Mouse (Mus musculus): ENCODE measurements around the gene Ptpn13.

The Ptpn13 gene

DNA sequence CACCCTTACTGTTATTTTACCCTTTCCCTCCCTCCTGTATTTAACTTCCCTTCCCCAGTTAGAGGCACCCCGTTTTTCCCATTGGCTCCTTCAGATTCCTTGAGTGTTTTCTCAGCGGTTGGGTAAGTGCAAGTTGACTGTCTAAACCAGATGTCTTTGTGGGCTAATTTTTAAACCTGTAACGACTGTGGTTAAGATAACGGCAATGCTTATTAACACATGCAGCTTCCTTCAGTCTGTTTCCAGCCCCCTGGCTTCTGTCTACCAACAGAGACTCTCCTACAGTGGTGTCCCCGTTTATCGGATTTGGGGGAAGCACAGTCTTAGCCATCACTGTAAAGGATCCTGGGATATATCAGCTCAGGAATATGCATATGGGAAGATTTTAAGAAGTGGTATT is 35.9 kb downstream of the Ptpn13 start:
- no peak for DNase-seq

DNA sequence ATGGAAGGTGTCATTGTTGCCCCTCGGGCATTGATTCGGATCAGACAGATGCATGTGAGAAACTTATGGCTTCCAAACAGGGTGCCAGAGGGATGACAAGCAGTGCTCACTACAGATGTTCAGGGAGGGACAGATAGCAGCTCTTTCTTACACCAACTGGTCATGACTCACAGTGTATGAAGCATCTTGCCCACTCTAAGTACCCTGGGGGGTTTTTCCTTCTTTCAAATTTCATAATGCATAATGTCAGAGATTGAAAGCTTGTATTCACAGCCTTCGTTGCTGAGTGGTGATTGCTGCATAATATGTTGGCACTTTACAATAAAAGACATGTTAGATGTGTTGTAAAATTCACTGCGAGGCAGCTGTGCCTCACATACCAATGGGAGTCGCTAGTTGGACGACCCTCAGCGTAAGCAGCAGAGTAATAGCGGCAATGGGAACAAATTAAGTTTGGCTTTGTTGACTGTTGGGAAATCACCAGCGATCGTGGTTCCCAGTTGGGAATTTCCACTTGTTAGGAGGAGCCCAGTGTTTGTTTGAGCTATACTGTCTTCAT is 38.7 kb downstream of the Ptpn13 start:
- DNase-seq: no peak

DNA sequence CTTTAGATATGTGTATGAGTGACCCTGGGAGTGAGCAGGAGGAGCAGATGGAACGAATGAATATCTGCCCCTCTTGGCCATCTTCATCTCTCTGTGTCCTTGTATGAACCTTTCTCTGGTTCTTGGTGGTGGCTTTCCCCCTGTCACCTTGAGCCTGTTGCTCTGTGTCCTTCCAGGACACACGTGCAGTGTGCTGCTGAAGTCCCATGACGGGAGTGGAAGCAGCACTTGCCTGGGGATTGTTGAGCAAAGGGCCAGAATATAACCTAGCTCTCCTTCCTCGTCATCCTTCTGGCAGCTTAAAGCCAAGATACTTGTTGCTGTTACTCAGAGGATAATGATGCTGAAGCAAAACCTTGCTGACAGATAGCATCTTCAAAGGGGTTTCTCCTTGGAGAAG is 39.3 kb downstream of the Ptpn13 start:
- DNase-seq: no peak

DNA sequence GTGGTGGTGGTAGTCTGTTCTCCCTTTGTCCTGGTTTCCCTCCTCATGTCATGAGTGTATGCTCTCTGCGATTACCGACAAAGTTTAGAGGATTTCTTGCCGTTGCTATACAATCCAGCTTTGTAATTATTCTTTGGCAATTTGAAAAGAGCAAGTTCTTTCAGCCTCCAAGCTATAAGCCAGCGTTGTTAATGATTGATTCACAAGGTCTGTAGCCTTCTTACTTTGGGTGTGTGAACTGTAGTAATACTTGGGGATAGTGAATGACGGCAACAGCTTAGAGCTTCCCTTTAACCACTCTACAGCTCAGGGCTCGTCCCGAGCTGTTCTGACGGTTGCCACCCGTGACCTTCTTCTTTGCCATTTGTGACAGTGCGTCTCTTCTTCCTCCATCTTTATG is 39.8 kb downstream of the Ptpn13 start:
- no peak for DNase-seq

DNA sequence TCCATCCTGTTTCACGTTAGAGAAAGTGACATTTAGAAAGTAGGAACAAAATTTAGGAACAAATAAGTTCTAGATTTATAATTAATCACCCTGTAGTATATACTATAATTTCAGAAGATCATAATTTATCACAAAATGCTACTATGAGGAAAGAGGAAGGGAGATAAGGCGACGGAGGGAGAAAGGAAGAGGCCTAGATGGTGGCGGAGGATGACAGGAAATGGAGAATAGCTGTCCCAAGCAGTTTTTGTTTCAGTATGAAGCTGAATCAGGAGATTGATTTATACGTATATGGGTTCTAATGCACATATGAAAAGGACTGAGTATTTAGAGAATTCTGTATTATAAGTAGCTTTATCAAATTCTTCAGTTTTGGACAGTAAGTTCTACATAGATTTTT is 47.7 kb downstream of the Ptpn13 start:
- no peak for DNase-seq

DNA sequence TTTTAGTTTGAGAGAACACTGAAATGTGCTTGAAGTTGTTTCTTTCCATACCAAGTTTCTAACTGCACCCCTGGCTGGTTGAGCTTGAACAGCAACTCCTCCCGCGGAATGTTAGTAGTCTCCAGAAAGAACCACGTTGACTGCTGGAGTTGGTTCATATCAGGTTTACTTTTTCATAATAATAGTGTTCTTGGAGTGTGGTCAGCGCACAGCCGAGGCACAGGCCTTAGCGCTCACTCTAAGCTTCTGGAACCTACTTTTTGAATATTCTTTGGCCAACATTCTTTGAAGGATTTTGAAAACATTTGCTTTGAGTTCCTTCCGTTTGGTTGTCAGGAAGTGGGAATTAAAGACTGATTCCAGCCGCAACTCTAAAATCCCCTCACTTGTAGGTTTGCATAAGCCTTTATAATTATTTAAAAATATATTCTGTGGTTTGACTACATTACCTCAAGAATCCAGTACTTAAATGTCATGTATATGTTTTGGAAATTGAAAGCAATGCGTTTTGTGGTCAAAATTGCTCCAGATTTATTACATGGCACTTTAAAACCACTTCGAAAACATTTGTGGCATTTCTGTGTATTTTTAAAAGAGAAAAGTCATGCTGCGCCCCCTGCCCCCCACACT is 48.6 kb downstream of the Ptpn13 start:
- no peak for DNase-seq

DNA sequence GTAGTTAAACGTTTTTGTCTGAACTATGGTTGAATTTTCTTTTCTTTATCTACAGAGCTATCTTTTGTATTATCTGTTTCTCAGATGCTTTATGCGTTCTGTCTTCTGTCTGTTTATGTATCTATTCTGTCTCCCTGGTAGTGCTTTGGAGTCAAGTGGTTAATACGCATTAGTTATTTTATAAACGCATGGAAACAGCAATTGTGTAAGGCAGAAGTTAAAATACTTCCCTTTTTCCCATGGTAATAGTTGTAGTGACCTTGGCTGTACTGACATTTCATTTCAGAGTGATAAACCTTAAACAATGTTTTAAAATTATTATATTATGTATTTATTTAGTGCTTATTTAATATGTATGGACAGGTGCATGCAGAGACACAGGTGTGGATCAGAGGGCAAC is 49.3 kb downstream of the Ptpn13 start:
- DNase-seq: no peak

DNA sequence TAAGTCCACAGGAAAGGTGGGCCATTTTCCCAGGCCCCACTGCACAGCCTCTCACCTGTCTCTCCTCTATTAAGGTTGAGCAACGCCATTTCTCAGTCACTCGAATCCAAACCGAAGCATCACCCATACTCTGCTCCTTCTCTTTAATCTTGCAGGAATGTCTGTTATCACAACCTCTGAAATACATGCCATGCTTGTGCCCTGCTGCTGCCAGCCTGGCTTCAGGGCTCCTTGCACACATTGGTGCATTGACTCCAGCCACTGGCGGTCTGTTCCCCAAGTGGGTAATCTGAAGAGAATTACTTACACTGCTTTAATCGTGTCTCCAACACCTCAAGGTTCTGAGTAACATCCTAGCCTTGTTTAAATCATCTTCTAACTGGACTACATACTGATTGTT is 50.5 kb downstream of the Ptpn13 start:
- no peak for DNase-seq

DNA sequence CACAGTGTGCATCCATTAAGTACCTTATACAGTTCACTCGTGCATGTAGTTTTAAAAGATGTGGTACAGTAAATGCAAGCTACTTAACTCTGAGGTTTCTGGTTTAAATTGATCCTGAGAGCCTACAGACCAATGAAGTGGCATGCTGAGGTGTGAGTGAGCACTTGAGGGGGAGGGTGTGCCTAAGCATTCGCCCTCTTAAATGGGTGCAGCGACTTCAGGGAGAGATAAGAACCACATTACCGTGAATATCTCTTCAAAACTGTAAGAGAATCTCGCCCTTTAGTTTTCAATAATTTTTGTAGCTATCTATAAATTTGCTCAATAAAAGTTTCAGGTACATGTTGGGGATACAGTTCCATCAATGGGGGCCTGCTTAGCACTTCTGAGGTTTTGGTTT is 54.5 kb downstream of the Ptpn13 start:
- DNase-seq: no peak

DNA sequence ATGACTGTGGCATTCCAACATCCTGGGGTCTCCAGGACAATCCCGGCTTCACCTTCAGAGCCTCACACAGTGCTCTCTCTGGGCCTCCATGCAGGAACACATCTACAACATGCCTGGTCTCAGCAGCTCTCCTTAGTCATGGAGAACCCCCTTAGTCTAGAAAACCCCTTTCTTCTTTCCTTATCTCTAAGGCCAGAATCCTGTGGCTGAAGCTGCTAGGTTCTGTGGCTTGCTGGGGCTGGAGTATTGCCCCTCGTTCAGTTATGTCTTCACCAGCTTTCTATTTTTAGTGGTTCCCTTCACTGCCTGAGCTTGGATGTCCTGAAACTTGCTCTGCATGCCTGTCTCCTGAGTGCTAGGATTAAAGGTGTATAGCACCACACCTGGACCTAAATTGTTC is 56.2 kb downstream of the Ptpn13 start:
- no peak for DNase-seq

DNA sequence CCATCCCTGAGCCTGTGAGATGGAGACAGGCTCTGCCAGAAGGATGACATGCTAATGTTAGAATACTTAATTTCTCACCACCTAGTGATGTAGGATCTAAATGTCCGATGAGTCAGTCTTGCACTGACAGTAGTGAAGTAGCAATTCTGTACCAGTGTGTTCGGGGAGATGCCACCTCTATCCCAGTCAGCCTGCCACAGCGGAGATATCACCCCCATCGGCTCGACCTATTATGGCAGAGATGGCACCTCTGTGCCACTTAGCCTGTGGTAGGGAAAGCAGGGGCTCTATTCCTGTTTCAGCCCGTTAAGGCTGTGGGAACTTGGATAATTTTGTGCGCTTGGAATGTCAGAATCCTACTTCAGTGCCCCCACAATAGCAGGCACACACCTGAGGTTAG is 62.0 kb downstream of the Ptpn13 start:
- DNase-seq: no peak

DNA sequence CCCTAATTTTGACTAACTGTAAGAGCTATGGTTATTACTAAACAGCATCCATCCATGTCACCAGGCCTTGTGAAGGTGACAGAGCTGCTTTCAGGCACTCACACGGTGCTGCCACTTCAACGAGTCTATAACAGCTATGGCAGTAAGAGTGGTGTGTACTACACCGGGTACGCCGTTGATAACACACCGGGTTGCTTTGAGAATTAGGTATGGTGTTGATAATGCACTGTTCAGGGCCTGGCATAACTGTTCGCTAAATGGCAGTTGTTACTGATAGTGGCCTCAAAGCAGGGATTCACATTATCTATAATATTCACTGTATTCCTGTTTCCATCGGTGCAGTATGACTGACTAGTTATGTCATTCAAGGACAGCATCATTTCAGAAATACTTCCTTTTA is 66.0 kb downstream of the Ptpn13 start:
- no peak for DNase-seq

DNA sequence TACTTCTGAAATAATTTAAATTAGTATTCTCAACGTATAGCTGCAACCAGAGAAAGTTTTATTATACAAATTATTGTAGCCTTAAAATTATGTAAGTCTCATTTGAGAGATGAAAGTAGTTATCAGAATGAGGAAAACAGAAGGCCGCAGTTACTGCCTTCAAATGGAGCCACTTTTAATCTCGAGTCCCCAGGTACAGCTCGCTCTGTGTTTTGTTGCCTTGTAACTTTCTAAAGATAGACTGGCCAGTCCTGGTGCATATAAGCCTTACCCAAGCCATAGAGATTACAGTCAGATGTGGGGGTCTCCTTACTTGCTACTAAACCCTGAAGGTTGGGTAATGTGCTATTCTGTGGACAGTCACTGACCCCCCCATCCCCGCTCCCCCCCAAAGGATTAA is 66.8 kb downstream of the Ptpn13 start:
- no peak for DNase-seq

DNA sequence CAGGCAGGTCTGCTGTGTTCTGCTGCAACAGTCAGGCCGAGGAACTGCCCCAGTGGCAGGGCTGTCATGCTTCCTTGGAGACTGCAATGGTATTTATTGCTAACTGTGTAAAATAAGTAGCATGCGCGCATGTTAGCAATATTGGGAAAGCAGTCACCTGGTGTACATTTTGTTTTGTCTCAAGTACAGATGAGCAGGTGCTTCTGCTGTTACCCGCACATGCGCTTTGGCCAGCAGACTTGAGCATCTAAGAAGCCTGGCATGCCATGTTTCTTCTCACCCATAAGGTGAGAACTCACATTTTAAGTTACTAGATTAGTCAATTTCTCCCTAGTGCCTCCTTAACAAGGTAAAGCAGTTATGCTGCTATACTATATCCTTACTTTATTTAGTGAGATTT is 72.1 kb downstream of the Ptpn13 start:
- no peak for DNase-seq

DNA sequence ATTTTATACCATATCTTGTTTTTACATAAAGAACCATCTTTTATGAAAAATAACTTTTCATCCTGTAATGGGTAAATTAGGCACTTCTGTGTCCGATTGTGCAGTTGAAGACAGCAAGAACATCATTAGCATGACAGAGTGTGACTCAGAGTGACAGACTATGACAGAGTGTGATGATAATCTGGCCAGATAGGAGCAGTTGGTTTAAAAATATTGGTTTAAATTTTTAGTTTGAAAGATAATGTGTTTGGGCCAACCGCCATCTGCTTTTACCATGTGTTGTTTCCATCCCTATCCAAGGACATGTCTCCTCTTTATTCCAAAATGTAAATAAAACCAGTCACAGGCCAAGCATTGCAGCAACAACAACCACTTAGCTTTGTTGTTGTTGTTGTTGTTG is 72.5 kb downstream of the Ptpn13 start:
- DNase-seq: peak; percentile 28

DNA sequence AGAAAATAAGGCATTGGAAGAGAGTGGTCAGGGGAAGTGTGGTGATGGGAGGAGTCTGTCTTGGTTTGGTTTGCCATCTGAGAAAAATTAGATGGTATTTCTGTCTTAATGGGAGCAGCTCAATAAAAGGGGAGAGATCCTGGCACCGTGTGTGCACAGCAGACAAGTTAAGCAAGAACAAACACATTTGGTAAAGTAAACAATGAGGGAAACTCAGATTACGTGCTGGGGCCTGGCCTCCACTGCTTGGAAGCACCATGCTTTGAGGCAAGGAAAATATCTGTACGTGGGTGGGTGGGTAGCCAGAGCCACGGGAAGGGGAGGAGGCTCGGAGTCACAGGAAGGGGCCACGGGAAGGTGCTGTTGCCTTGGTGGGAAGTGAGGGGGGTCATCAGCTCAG is 74.3 kb downstream of the Ptpn13 start:
- DNase-seq: no peak

DNA sequence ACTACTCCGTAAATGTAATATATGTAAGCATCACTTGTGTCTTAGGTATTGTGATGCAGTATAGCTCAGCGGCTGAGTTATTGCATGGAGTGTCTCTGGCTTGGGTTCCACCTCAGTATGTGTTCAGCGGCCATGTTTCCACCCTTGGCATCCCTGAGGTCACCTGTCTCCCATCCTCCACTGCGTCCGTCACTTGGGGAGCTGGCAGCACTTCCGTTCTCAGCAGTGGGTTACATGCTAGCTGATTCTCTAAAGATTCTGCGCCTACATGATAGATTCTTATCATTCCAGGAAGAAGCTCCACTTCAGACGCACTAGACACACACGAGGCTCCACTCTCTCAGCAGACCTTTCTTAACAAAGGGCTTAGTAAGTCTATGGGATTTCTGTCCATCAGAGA is 76.1 kb downstream of the Ptpn13 start:
- DNase-seq: no peak

DNA sequence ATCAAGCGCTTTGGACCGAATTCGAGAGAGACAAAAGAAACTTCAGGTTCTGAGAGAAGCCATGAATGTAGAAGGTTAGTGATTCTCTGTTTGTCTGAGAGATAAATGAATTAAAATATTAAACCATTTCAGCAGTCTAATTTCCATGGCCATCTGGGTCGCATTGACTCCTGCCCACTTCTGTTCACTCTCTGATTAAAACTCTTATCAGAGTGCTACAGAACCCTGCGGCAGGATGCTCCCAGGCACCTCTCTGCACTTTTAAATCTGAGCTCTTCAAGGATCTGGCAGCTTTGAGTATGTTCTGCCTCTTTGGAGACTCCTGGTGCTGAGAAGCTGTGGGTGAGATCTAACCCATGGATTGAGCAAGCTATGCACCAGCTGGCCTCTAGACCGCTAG is 76.8 kb downstream of the Ptpn13 start:
- DNase-seq: no peak

DNA sequence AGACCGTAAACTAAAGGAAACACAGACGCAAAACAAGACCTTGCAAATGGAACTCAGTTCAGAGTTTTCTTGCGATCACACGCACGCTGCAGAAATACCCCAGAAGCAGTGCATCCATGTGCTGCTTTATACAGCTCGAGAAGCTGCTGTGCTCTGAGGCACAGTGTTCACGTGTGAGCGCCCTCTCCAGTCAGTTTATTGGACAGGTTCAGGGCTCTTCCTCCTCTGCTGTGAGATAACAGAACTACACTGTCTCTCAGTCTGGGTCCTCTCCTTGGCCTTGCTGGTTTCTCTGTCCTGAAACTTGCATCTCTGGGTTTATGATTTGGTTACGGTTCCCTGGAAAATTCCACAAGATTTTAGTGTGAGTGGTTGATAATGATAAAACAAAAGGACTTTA is 88.2 kb downstream of the Ptpn13 start:
- DNase-seq: no peak

DNA sequence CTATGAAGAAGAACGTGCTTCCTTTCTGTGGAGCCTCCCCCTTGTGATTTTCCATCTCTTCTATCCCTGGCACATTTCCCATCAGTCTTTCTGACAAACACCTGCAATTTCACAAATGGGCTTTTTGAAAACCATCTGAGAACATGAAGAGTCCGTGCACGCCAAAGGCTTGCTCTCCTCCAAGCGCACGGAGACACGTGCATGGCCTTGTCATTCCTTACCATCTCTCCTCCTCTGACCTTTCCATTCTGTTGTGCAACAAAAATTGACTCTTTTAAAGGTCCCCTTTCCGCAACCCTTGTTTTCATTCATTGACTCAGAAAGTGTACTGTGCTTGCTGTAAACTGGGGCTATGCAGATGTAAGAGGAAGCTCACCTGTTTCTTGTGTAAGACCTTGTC is 89.4 kb downstream of the Ptpn13 start:
- no peak for DNase-seq

DNA sequence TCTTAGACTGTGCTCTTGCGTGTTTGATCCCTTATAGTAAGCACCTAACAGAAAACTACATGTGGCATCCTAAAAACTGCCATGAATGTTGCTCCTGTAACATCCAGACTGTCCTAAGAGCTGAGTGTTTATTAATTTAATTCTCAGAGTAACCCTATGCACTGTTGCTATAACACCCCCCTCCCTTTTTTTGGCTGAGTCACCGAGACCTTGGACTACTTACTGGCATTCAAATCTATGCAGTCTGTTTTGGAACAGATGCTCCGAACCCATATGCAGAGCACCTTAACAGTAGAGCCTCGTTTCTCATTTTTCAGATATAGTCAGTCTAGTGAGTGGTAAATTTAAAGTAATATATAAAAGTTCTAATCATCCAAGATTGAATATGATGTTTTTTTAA is 90.9 kb downstream of the Ptpn13 start:
- DNase-seq: no peak

DNA sequence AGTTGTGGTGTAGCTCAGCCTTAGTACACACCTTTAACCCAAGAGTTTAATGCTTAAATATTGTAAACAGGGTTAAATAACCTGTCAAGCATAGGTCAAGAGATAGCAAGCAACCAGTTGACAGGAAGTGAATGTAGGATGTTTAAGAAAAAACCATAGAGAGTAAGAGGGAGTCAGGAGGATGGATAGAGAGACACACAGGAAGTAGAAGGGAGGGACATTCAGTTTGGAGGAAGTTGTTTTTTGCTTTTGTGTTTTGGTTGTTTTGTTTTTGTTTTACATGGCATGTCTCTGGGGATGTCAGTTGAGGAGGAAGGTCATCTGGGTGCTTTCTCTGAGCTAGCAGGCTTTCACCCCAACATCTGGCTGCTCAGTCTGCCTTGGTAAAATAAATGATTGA is 91.6 kb downstream of the Ptpn13 start:
- no peak for DNase-seq

DNA sequence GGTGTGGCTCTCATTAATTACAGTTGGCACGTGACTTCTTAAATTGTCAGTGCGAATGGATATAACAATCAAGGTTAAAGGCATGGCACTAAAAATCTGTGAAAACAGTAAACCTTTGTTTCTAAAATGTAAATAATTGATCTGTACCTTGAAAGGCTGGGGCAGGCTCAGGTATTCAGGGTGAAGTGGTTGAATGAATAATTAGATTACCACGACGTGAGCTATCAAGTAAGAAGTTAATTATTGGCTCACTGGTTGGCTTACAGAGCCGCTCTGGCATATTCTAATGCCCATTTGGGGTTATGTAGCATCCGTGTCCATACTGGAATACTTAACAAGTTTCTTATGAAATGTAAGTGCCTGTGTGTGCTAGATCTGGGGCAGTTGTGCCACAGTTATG is 92.6 kb downstream of the Ptpn13 start:
- DNase-seq: no peak

DNA sequence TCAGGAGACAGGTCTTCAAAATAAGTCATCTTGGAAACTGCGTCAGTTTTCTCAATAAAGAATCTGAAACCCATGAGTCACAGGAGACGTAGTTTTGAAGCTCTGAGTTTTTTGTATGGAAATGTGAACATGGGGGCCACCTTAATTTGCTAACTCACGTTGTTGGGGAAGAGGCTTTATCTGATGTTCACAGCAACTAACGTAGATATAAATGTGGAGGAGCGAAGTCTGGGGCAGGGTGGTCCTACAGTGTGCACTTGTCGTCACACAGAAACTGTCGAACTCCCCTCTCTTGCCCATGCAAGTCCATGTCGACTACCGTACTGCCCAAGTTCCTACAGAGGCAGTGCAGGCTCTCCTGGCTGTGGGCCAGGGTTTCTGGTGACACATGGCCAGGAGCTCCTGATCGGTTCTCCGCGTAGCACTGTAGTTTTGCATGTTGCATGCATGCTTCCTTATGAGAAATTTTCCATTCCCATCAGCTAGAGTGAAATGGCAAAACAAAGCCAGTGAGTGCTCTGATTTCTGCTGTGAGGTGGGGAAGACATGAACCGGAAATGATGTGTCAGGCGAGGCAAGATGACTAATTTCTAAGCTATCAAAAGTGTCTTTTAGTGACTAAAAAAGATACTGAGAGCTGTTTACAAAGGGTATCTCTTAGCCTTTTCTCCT is 93.9 kb downstream of the Ptpn13 start:
- no peak for DNase-seq

DNA sequence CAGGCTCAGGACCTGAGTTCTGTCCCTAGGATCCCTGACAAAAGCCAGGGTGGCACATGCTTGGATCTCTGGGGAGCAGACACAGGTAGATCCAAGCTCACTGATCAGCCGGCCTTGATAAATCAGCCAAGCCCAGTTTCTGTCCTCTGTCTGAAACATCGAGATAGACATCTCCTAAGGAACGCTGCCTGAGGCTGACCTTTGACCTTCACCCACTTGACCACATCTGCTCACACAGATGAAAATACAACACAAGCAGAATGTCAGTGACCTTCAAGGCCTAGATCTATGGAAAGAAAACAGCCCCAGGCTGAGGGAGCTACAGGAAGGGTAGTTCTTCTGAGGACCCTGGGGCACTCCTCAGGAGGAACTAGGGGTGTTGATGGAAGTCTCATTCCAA is 97.4 kb downstream of the Ptpn13 start:
- DNase-seq: no peak
